ENCODE assay signal across 14 mouse cellular contexts in the genomic region with DNA sequence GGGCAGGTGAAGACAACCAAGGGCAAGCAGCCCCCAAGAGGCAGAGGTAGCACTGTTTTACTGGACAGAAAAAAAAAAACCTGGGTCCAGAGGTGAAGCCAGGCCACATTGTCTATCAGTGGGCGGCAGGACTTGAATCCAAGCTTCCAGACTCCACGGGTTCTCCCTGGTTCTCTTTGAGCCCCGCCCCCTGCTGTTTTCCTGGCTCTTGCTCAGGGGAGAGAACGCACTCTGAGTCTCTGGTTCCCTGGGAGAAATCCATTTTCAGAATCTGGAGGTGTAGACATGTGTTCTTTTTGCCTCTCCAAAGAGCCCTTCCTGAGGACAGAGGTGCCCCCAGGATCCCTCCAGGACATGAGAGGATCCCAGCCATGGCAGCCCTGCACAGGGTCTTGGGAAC.
DNase-seq lines count a peak whose midpoint lies in the region; ATAC-seq lines count a peak whose summit lies in the region.
"Had no signal": no experiment of that assay in that cellular context is flagged by ENCODE, and none has a peak within 500 bp of the region (broad histone marks: within the 10 kb centered on the region; RNA-seq: fewer than 3 reads in every experiment).

No protein-coding gene starts in this region.

- peak; percentile 67 for DNase-seq in right cerebral cortex, adult 18-20 months
- no peak for DNase-seq in right cerebral cortex, postnatal 4 days
- DNase-seq in frontal cortex, postnatal 36 days (ENCODE audit: low spot score in 2 of 2), result peak; percentile 44 to 47
- DNase-seq in liver, result no peak
- DNase-seq in kidney, postnatal 4 days, result no peak
- DNase-seq in spleen, adult 12 weeks (ENCODE audit: low spot score), result no peak
- DNase-seq: adrenal gland, postnatal 10 days; cerebellum, adult 11-12 months; cerebellum, adult 9-10 months; cerebellum, postnatal 25 days; heart, adult 2 months; heart, postnatal 14 days had no signal

- ATAC-seq in frontal cortex, adult (ENCODE audit: low TSS enrichment), result peak; percentile 91
- ATAC-seq: forebrain, embryonic 15.5 days had no signal

Comparison
In these comparisons a context has a peak if more than half of its experiments do, and no peak if none do; other contexts are left out.
1. DNase-seq: peak in right cerebral cortex, adult 18-20 months (single experiment) and frontal cortex, postnatal 36 days (2 of 2); none in right cerebral cortex, postnatal 4 days (single experiment), liver (single experiment), kidney, postnatal 4 days (0 of 2) and spleen, adult 12 weeks (single experiment).